15 mouse cellular contexts compared by ENCODE assay signal in the genomic region with DNA sequence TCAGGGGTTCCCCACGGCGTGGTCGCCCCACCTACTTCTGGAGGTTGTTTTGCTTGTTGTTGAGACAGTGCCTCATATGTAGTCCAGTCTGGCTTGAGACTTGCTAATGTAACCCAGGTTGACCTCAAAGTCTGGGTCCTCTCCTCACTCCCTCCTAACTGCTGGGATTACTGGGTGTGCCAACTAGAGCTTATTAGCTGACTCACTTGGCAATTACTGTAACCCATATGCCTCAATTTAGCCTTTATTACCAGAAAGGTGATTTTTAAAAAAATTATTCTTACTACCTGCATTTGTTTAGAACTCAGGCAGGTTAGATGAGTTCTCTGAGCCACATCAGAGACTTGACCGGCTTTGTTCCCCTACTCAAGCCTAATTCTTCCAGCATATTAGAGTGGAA.
"Had no signal": no experiment of that assay in that cellular context is flagged by ENCODE, and none has a peak within 500 bp of the region (broad histone marks: within the 10 kb centered on the region; RNA-seq: fewer than 3 reads in every experiment).

No protein-coding gene starts in this region.

- H3K4me3 ChIP-seq: kidney, embryonic 15.5 days; limb, embryonic 10.5 days; limb, embryonic 13.5 days; liver, embryonic 12.5 days; liver, embryonic 15.5 days; midbrain, embryonic 12.5 days; midbrain, embryonic 15.5 days; neural tube, embryonic 13.5 days had no signal

- H3K27ac ChIP-seq: kidney, embryonic 15.5 days; limb, embryonic 10.5 days; limb, embryonic 13.5 days; liver, embryonic 12.5 days; liver, embryonic 15.5 days; macrophage; midbrain, embryonic 12.5 days; midbrain, embryonic 15.5 days; neural tube, embryonic 13.5 days had no signal

- DNase-seq: kidney, postnatal 10 days; kidney, postnatal 36 days; liver; lung, adult 2 months; thymus, adult 18-20 months; thymus, postnatal 36 days had no signal
